Mouse (Mus musculus): ENCODE results near the gene Parn. TPM values are rescaled to one million over a fixed set of nuclear protein-coding genes. Genes with fewer than 3 reads are reported as not detected.
A peak's percentile ranks its signal among the peaks of the same experiment; 100 is the strongest.

The Parn gene
- polyA plus RNA-seq (2015; fragmentation: Nextera tagmentation; extraction: Ambion mirVana): 30.4 and 32.4 TPM in 2 replicates

DNA sequence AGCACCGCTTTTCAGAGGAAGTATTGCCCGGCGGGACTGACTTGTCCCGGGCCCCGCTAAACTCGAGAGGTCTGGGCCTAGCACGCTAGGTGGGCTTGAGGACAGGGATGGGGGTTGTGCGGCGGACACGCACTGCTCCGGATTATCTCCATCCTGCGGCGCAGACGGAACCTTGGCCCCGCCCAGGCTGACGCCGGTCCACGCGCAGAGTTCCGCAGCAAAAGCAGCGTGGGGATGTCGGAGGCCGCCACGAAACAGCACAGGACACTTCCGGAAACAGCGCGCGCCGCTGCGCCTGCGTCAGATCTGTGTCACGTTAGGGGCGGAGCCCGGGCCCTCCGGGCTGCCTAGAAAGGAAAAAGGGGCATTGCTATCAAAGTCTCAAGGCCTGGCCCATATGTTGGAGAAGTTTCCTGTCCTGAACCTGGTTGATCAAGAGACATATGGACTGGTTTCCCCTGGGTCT is at the start of gene Parn:
Gene Parn (minus strand): TSS at position 293 of the 466 bp plus-strand sequence.
- Histone ChIP-seq H3K4me2 (ENCODE audit: low read length) (peak within 1 kb of the TSS; percentile 67), H3K27ac (ENCODE audit: low read length) (peak within 1 kb of the TSS; percentile 81), H3K27me3 (ENCODE audit: control insufficient read depth, insufficient read depth, low read depth, low read length) (no peaks in the 10 kb centered on the region), H3K4me3 (ENCODE audit: low read depth, low read length) (peak within 1 kb of the TSS; percentile 64), H3K9me3 (replicated peaks; ENCODE audit: control insufficient read depth, low read length, poor library complexity, severe bottlenecking) (no peaks in the 10 kb centered on the region), H3K9ac (ENCODE audit: low read depth, low read length) (peak within 1 kb of the TSS; percentile 82), H3K4me1 (ENCODE audit: control insufficient read depth, insufficient read depth, low read length) (peaks cover 14% of the 10 kb centered on the region), H3K36me3 (ENCODE audit: control insufficient read depth, insufficient read depth, low read length) (no peaks in the 10 kb centered on the region)
- peak; percentile 93 for ATAC-seq
- WGBS: under 1% methylated on average over 35 of the region's 35 CpGs

DNA sequence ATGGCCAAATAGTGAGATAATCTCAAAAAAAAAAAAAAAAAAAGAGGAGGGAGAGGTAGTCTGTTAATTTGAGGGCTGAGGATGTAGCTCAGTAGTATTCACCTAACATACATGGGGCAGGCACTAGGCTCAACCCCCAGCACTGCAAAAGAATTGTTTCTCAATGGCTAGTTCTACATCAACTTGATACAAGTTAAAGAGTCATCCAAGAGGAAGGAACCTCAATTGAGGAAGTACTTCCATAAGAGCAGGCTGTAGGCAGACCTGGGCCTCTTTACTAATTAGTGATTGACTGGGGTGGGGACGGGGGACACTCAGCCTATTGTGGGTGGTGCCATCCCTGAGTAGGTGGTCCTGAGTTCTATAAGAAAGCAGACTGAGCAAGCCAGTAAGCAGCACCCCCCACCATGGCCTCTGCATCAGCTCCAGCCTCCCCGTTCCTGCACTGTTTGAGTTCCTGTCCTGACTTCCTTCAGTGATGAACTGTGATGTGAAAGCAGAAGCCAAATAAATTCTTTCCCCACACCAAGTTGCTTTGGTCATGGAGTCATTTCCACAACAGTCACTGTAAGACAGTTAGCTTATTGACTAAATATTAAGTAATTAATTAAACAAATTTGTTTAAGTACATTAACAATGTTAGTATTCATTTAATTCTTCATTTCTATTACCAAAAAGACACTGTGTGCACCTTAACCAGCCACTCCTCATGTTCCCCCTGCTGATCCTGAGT is 49.0 kb upstream of the Parn start:
- Histone ChIP-seq H3K36me3 (ENCODE audit: control insufficient read depth, insufficient read depth, low read length) (no peaks in the 10 kb centered on the region), H3K4me1 (ENCODE audit: control insufficient read depth, insufficient read depth, low read length) (no peaks in the 10 kb centered on the region), H3K4me2 (ENCODE audit: low read length) (no peak overlapping the region), H3K9ac (ENCODE audit: low read depth, low read length) (no peak overlapping the region), H3K4me3 (ENCODE audit: low read depth, low read length) (no peak overlapping the region), H3K9me3 (replicated peaks; ENCODE audit: control insufficient read depth, low read length, poor library complexity, severe bottlenecking) (no peaks in the 10 kb centered on the region), H3K27ac (ENCODE audit: low read length) (no peak overlapping the region), H3K27me3 (ENCODE audit: control insufficient read depth, insufficient read depth, low read depth, low read length) (no peaks in the 10 kb centered on the region)
- 87% methylated on average over 2 of the region's 2 CpGs for WGBS
- no peak for ATAC-seq

DNA sequence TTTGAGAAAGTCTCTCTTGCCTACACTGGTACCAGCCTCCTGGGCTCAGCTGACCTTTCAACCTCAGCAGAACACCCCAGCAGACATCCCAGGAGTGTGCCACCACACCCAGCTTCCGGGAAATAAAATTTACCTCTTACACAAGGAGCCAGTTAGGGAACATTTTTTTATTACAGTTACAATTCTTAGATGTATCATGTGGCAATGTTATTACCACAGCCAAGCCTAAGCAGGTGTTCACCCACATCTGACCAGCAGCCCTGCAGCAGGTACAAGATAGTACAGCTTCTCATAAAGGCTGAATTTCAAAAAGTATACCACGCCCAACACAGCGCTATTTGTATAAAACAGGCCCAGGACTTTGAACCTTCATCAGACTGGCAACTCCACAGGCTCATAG is 46.9 kb upstream of the Parn start:
- no peaks in the 10 kb centered on the region for H3K27me3 ChIP-seq (ENCODE audit: control insufficient read depth, insufficient read depth, low read depth, low read length)
- no peaks in the 10 kb centered on the region for H3K36me3 ChIP-seq (ENCODE audit: control insufficient read depth, insufficient read depth, low read length)
- H3K9me3 ChIP-seq (replicated peaks; ENCODE audit: control insufficient read depth, low read length, poor library complexity, severe bottlenecking): no peaks in the 10 kb centered on the region
- no peaks in the 10 kb centered on the region for H3K4me1 ChIP-seq (ENCODE audit: control insufficient read depth, insufficient read depth, low read length)
- 95% methylated on average over 3 of the region's 3 CpGs for WGBS
- no peak overlapping the region for H3K4me2 ChIP-seq (ENCODE audit: low read length)
- ATAC-seq: no peak
- no peak overlapping the region for H3K4me3 ChIP-seq (ENCODE audit: low read depth, low read length)
- no peak overlapping the region for H3K9ac ChIP-seq (ENCODE audit: low read depth, low read length)
- no peak overlapping the region for H3K27ac ChIP-seq (ENCODE audit: low read length)

DNA sequence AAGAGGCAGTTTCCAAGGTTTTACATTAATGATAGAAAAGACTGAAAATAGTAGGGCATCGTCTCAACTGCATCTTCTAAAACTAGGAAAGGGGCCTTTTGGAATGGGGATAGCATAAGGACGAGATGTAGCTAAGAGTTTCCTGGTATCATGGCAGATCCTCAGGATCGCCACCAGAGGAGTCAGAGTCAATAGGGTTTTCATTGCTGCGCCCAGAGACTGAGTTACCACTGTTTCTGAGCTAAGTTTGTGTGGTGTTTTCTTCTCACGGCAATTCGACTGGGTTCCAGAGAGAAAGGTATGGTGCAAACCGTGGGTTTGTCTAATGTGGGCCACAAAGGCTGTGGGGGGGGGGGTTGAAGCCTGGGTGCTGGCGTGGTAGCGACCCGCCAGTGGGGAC is 36.7 kb upstream of the Parn start:
- WGBS: 93% methylated on average over 10 of the region's 10 CpGs
- Histone ChIP-seq H3K4me3 (ENCODE audit: low read depth, low read length) (no peak overlapping the region), H3K27me3 (ENCODE audit: control insufficient read depth, insufficient read depth, low read depth, low read length) (no peaks in the 10 kb centered on the region), H3K36me3 (ENCODE audit: control insufficient read depth, insufficient read depth, low read length) (peaks cover 28% of the 10 kb centered on the region), H3K9me3 (replicated peaks; ENCODE audit: control insufficient read depth, low read length, poor library complexity, severe bottlenecking) (no peaks in the 10 kb centered on the region), H3K27ac (ENCODE audit: low read length) (no peak overlapping the region), H3K9ac (ENCODE audit: low read depth, low read length) (no peak overlapping the region), H3K4me2 (ENCODE audit: low read length) (no peak overlapping the region), H3K4me1 (ENCODE audit: control insufficient read depth, insufficient read depth, low read length) (no peaks in the 10 kb centered on the region)
- no peak for ATAC-seq

DNA sequence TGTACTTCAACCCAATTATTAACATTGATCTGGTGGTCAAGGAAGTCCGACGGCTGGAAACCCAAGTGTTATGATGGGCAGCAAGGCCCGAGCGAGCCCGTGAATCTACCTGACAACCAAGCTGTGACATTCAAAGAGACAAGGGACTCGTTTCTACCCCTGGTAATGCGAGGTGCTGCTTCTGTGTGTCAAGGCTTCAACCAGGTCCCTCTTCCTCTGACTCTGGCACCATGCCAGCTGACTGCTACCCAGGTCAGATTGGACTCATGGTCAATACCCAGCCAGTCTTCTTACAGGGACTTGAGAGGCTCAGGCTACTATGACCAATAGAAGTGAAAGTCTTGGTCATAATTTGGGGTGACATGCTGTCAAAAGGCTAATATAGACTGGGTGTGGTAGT is 34.2 kb upstream of the Parn start:
- Histone ChIP-seq H3K4me1 (ENCODE audit: control insufficient read depth, insufficient read depth, low read length) (no peaks in the 10 kb centered on the region), H3K36me3 (ENCODE audit: control insufficient read depth, insufficient read depth, low read length) (peaks cover 48% of the 10 kb centered on the region), H3K27me3 (ENCODE audit: control insufficient read depth, insufficient read depth, low read depth, low read length) (no peaks in the 10 kb centered on the region), H3K9me3 (replicated peaks; ENCODE audit: control insufficient read depth, low read length, poor library complexity, severe bottlenecking) (no peaks in the 10 kb centered on the region), H3K4me2 (ENCODE audit: low read length) (no peak overlapping the region), H3K27ac (ENCODE audit: low read length) (no peak overlapping the region), H3K9ac (ENCODE audit: low read depth, low read length) (no peak overlapping the region), H3K4me3 (ENCODE audit: low read depth, low read length) (no peak overlapping the region)
- 96% methylated on average over 7 of the region's 7 CpGs for WGBS
- no peak for ATAC-seq

DNA sequence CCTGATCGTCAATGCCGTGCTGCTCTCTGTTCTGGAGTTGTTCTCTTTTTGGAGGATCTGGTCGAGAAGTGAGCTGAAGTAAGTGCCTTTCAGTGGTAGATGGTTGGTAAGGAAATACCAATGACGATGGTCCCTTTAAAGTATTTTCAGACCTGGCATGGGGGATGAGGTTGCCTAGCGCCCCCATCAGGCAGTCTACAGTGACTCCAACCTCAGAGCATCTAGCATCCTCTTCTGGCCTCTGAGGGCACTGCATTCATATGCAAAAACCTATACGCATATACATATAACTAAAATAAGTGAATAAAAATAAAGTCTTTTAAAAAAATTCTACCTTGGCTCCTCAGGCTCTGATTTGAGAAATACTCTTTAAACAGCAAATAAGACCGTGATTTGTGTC is 31.0 kb upstream of the Parn start:
- ATAC-seq: no peak
- no peak overlapping the region for H3K4me2 ChIP-seq (ENCODE audit: low read length)
- peaks cover 52% of the 10 kb centered on the region for H3K36me3 ChIP-seq (ENCODE audit: control insufficient read depth, insufficient read depth, low read length)
- no peaks in the 10 kb centered on the region for H3K27me3 ChIP-seq (ENCODE audit: control insufficient read depth, insufficient read depth, low read depth, low read length)
- H3K4me3 ChIP-seq (ENCODE audit: low read depth, low read length): no peak overlapping the region
- H3K27ac ChIP-seq (ENCODE audit: low read length): no peak overlapping the region
- no peak overlapping the region for H3K9ac ChIP-seq (ENCODE audit: low read depth, low read length)
- H3K4me1 ChIP-seq (ENCODE audit: control insufficient read depth, insufficient read depth, low read length): no peaks in the 10 kb centered on the region
- H3K9me3 ChIP-seq (replicated peaks; ENCODE audit: control insufficient read depth, low read length, poor library complexity, severe bottlenecking): no peaks in the 10 kb centered on the region
- WGBS: 94% methylated on average over 7 of the region's 7 CpGs

DNA sequence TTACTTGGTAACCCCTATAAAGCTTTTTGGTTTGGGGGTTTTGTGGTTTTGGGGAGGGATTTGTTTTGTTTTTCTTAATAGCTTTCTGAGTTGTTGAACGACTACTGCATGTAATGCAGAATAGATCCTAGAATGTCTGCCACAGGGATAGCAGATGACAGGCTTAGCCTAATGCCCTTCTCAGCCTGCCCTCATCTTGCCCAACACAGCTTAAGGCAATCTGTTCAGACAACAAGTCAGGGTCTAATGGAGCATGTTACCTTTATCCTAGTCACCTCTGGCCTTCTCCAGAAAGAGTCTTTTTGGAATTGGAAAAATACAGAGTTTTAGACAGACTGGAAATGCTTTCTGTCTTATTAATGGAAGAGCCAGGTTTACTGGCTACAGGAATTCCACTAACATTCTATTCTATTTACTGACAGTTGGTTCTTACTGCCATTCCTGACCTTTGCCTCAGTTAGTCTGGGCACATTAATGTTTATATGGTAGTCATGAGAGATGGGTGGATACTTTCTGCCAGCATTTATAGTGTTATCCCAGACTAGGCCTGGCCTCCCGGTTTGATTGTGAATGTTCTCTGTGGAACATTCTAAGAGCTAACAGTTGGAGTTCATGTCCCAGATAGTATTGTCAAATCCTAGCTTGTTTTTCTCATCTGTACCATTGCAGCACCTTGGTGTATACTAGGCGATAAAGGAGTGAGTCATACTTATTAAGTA is 10.8 kb upstream of the Parn start:
- Histone ChIP-seq H3K27ac (ENCODE audit: low read length) (no peak overlapping the region), H3K36me3 (ENCODE audit: control insufficient read depth, insufficient read depth, low read length) (peaks cover 17% of the 10 kb centered on the region), H3K4me3 (ENCODE audit: low read depth, low read length) (no peak overlapping the region), H3K4me2 (ENCODE audit: low read length) (no peak overlapping the region), H3K9ac (ENCODE audit: low read depth, low read length) (no peak overlapping the region), H3K27me3 (ENCODE audit: control insufficient read depth, insufficient read depth, low read depth, low read length) (no peaks in the 10 kb centered on the region), H3K4me1 (ENCODE audit: control insufficient read depth, insufficient read depth, low read length) (no peaks in the 10 kb centered on the region), H3K9me3 (replicated peaks; ENCODE audit: control insufficient read depth, low read length, poor library complexity, severe bottlenecking) (no peaks in the 10 kb centered on the region)
- WGBS: 88% methylated on average over 3 of the region's 3 CpGs
- no peak for ATAC-seq

DNA sequence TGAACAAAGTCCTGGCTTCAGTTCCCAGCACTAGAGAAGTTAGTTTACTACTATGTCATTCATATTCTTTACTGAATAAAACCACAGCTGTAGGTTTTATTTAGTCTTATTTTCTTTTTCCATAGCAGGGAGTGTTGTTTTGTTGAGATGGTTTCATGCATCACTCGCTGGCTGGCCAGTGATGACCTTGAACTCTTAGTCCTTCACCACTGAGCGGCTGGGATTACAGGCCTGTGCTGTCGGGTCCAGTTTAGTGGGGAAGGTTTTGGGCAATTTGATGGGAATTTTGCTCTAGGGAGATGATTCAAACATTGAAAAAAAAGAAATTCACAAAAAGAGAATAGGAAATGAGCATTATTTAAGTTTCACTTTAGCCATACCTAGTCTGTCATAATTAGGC is 6.5 kb upstream of the Parn start:
- Histone ChIP-seq H3K9me3 (replicated peaks; ENCODE audit: control insufficient read depth, low read length, poor library complexity, severe bottlenecking) (no peaks in the 10 kb centered on the region), H3K4me2 (ENCODE audit: low read length) (no peak overlapping the region), H3K36me3 (ENCODE audit: control insufficient read depth, insufficient read depth, low read length) (peaks cover 13% of the 10 kb centered on the region), H3K9ac (ENCODE audit: low read depth, low read length) (no peak overlapping the region), H3K4me3 (ENCODE audit: low read depth, low read length) (no peak overlapping the region), H3K27ac (ENCODE audit: low read length) (no peak overlapping the region), H3K27me3 (ENCODE audit: control insufficient read depth, insufficient read depth, low read depth, low read length) (no peaks in the 10 kb centered on the region), H3K4me1 (ENCODE audit: control insufficient read depth, insufficient read depth, low read length) (peaks cover 12% of the 10 kb centered on the region)
- ATAC-seq: no peak
- 91% methylated on average over 3 of the region's 3 CpGs for WGBS

DNA sequence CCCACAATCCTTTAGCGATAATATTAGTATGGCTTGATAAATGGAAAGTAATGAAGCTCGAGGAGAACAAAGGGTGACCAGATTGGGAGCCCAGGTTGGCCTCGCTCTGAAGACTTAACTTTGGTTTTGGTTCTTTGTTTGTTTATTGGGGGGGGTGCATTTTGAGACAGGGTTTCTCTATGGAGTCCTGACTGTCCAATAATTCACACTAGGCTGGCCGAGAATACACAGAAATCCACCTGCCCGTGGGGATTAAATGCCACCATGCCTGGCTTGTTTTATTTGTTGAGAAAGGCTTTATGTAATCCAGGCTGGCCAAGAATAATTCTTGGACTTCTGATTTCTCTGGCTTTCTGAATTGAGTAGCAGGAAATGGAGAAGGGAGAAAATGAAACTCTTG is 5.1 kb upstream of the Parn start:
- peaks cover 13% of the 10 kb centered on the region for H3K36me3 ChIP-seq (ENCODE audit: control insufficient read depth, insufficient read depth, low read length)
- no peak overlapping the region for H3K27ac ChIP-seq (ENCODE audit: low read length)
- H3K4me3 ChIP-seq (ENCODE audit: low read depth, low read length): no peak overlapping the region
- peak overlapping the region; percentile 86 for H3K4me2 ChIP-seq (ENCODE audit: low read length)
- 76% methylated on average over 5 of the region's 5 CpGs for WGBS
- H3K27me3 ChIP-seq (ENCODE audit: control insufficient read depth, insufficient read depth, low read depth, low read length): no peaks in the 10 kb centered on the region
- peaks cover 12% of the 10 kb centered on the region for H3K4me1 ChIP-seq (ENCODE audit: control insufficient read depth, insufficient read depth, low read length)
- H3K9me3 ChIP-seq (replicated peaks; ENCODE audit: control insufficient read depth, low read length, poor library complexity, severe bottlenecking): no peaks in the 10 kb centered on the region
- H3K9ac ChIP-seq (ENCODE audit: low read depth, low read length): no peak overlapping the region
- no peak for ATAC-seq

All from midbrain, embryonic 16.5 days (tissue).